Mouse (Mus musculus): ENCODE measurements at regions not wholly inside any gene's neighbourhood (a gene's known extent, or its start where the extent isn't known, plus 50 kb on each side); places are given as distances from the start of the nearest gene placed in this dataset.
A peak's percentile ranks its signal among the peaks of the same experiment; 100 is the strongest.

GRCm38 (mm10) chr8:126791069-126791468 is 154.6 kb downstream of the Tomm20 start:
- Histone ChIP-seq H3K9me3 (replicated peaks; ENCODE audit: control insufficient read depth, low read length) (peaks cover 1% of the 10 kb centered on the region; the same call in 1 of the 2 replicates), H3K4me3 (ENCODE audit: low read length) (no peak overlapping the region), H3K9ac (ENCODE audit: low read length) (no peak overlapping the region), H3K4me1 (ENCODE audit: control insufficient read depth, insufficient read depth, low read length) (no peaks in the 10 kb centered on the region), H3K36me3 (ENCODE audit: control insufficient read depth, insufficient read depth) (no peaks in the 10 kb centered on the region), H3K4me2 (ENCODE audit: low read depth, low read length) (no peak overlapping the region), H3K27me3 (ENCODE audit: control insufficient read depth, insufficient read depth, low read length) (no peaks in the 10 kb centered on the region; the same call in 1 of the 2 replicates), H3K27ac (ENCODE audit: low read length) (no peak overlapping the region)
- no peak for ATAC-seq (replicated peaks; ENCODE audit: extremely low read depth, insufficient read depth, low FRiP score)
- 73% methylated on average over 4 of the region's 4 CpGs for WGBS

- no peaks in the 10 kb centered on the region for H3K4me1 ChIP-seq (ENCODE audit: control insufficient read depth, insufficient read depth, low read length)
- no peaks in the 10 kb centered on the region; the same call in 1 of the 2 replicates for H3K27me3 ChIP-seq (ENCODE audit: control insufficient read depth, insufficient read depth, low read length)
- no peak overlapping the region for H3K27ac ChIP-seq (ENCODE audit: low read length)
- 91% methylated on average over 9 of the region's 9 CpGs for WGBS
- H3K4me3 ChIP-seq (ENCODE audit: low read length) = no peak overlapping the region
- H3K9me3 ChIP-seq (replicated peaks; ENCODE audit: control insufficient read depth, low read length) = peaks cover 7% of the 10 kb centered on the region; the same call in 1 of the 2 replicates
- no peak overlapping the region for H3K4me2 ChIP-seq (ENCODE audit: low read depth, low read length)
- no peak overlapping the region for H3K9ac ChIP-seq (ENCODE audit: low read length)
- no peaks in the 10 kb centered on the region for H3K36me3 ChIP-seq (ENCODE audit: control insufficient read depth, insufficient read depth)
- no peak for ATAC-seq (replicated peaks; ENCODE audit: extremely low read depth, insufficient read depth, low FRiP score)
Measured at GRCm38 (mm10) chr8:126790214-126790613, 155.4 kb downstream of the Tomm20 start.

- H3K4me2 ChIP-seq (ENCODE audit: low read depth, low read length) = no peak overlapping the region
- peaks cover 7% of the 10 kb centered on the region; the same call in 1 of the 2 replicates for H3K9me3 ChIP-seq (replicated peaks; ENCODE audit: control insufficient read depth, low read length)
- 0 out of 2 replicates have a peak, but pooled peaks have one; percentile 10 for ATAC-seq (replicated peaks; ENCODE audit: extremely low read depth, insufficient read depth, low FRiP score)
- H3K4me3 ChIP-seq (ENCODE audit: low read length) = no peak overlapping the region
- no peaks in the 10 kb centered on the region; the same call in 1 of the 2 replicates for H3K27me3 ChIP-seq (ENCODE audit: control insufficient read depth, insufficient read depth, low read length)
- H3K4me1 ChIP-seq (ENCODE audit: control insufficient read depth, insufficient read depth, low read length) = no peaks in the 10 kb centered on the region
- WGBS = 54% methylated on average over 4 of the region's 4 CpGs
- H3K27ac ChIP-seq (ENCODE audit: low read length) = peak overlapping the region; percentile 73
- no peaks in the 10 kb centered on the region for H3K36me3 ChIP-seq (ENCODE audit: control insufficient read depth, insufficient read depth)
- no peak overlapping the region for H3K9ac ChIP-seq (ENCODE audit: low read length)
Measured at GRCm38 (mm10) chr8:126789076-126789475, 156.6 kb downstream of the Tomm20 start.

- Histone ChIP-seq H3K4me1 (ENCODE audit: control insufficient read depth, insufficient read depth, low read length) (no peaks in the 10 kb centered on the region), H3K27ac (ENCODE audit: low read length) (peak overlapping the region; percentile 73), H3K9ac (ENCODE audit: low read length) (no peak overlapping the region), H3K4me3 (ENCODE audit: low read length) (no peak overlapping the region), H3K27me3 (ENCODE audit: control insufficient read depth, insufficient read depth, low read length) (no peaks in the 10 kb centered on the region; the same call in 1 of the 2 replicates), H3K9me3 (replicated peaks; ENCODE audit: control insufficient read depth, low read length) (peaks cover 7% of the 10 kb centered on the region; the same call in 1 of the 2 replicates), H3K36me3 (ENCODE audit: control insufficient read depth, insufficient read depth) (no peaks in the 10 kb centered on the region), H3K4me2 (ENCODE audit: low read depth, low read length) (no peak overlapping the region)
- WGBS = 41% methylated on average over 4 of the region's 4 CpGs
- ATAC-seq (replicated peaks; ENCODE audit: extremely low read depth, insufficient read depth, low FRiP score) = peak; percentile 46
Measured at GRCm38 (mm10) chr8:126788669-126789068, 157.0 kb downstream of the Tomm20 start.

GRCm38 (mm10) chr8:126787398-126787797 is 158.2 kb downstream of the Tomm20 start:
- H3K9ac ChIP-seq (ENCODE audit: low read length) = no peak overlapping the region
- peaks cover 3% of the 10 kb centered on the region; the same call in 1 of the 2 replicates for H3K27me3 ChIP-seq (ENCODE audit: control insufficient read depth, insufficient read depth, low read length)
- H3K27ac ChIP-seq (ENCODE audit: low read length) = no peak overlapping the region
- no peaks in the 10 kb centered on the region for H3K4me1 ChIP-seq (ENCODE audit: control insufficient read depth, insufficient read depth, low read length)
- no peak overlapping the region for H3K4me3 ChIP-seq (ENCODE audit: low read length)
- peaks cover 7% of the 10 kb centered on the region; the same call in 1 of the 2 replicates for H3K9me3 ChIP-seq (replicated peaks; ENCODE audit: control insufficient read depth, low read length)
- WGBS = 77% methylated on average over 8 of the region's 8 CpGs
- H3K36me3 ChIP-seq (ENCODE audit: control insufficient read depth, insufficient read depth) = no peaks in the 10 kb centered on the region
- no peak overlapping the region for H3K4me2 ChIP-seq (ENCODE audit: low read depth, low read length)
- no peak for ATAC-seq (replicated peaks; ENCODE audit: extremely low read depth, insufficient read depth, low FRiP score)

GRCm38 (mm10) chr8:126785211-126785610 is 160.4 kb downstream of the Tomm20 start:
- no peak for ATAC-seq (replicated peaks; ENCODE audit: extremely low read depth, insufficient read depth, low FRiP score)
- Histone ChIP-seq H3K4me2 (ENCODE audit: low read depth, low read length) (no peak overlapping the region), H3K4me1 (ENCODE audit: control insufficient read depth, insufficient read depth, low read length) (no peaks in the 10 kb centered on the region), H3K9me3 (replicated peaks; ENCODE audit: control insufficient read depth, low read length) (peaks cover 7% of the 10 kb centered on the region; the same call in 1 of the 2 replicates), H3K27me3 (ENCODE audit: control insufficient read depth, insufficient read depth, low read length) (peaks cover 3% of the 10 kb centered on the region; the same call in 1 of the 2 replicates), H3K9ac (ENCODE audit: low read length) (no peak overlapping the region), H3K4me3 (ENCODE audit: low read length) (no peak overlapping the region), H3K36me3 (ENCODE audit: control insufficient read depth, insufficient read depth) (no peaks in the 10 kb centered on the region), H3K27ac (ENCODE audit: low read length) (no peak overlapping the region)
- WGBS = 75% methylated on average over 3 of the region's 3 CpGs

GRCm38 (mm10) chr8:126784604-126785003 is 161.0 kb downstream of the Tomm20 start:
- WGBS = 80% methylated on average over 4 of the region's 4 CpGs
- Histone ChIP-seq H3K9ac (ENCODE audit: low read length) (no peak overlapping the region), H3K4me2 (ENCODE audit: low read depth, low read length) (no peak overlapping the region), H3K9me3 (replicated peaks; ENCODE audit: control insufficient read depth, low read length) (peaks cover 7% of the 10 kb centered on the region; the same call in 1 of the 2 replicates), H3K27ac (ENCODE audit: low read length) (no peak overlapping the region), H3K27me3 (ENCODE audit: control insufficient read depth, insufficient read depth, low read length) (peaks cover 3% of the 10 kb centered on the region; the same call in 1 of the 2 replicates), H3K4me1 (ENCODE audit: control insufficient read depth, insufficient read depth, low read length) (no peaks in the 10 kb centered on the region), H3K4me3 (ENCODE audit: low read length) (no peak overlapping the region), H3K36me3 (ENCODE audit: control insufficient read depth, insufficient read depth) (no peaks in the 10 kb centered on the region)
- no peak for ATAC-seq (replicated peaks; ENCODE audit: extremely low read depth, insufficient read depth, low FRiP score)

GRCm38 (mm10) chr8:126783703-126784440 is 161.8 kb downstream of the Tomm20 start:
- H3K4me1 ChIP-seq (ENCODE audit: control insufficient read depth, insufficient read depth, low read length) = no peaks in the 10 kb centered on the region
- no peaks in the 10 kb centered on the region for H3K36me3 ChIP-seq (ENCODE audit: control insufficient read depth, insufficient read depth)
- H3K27ac ChIP-seq (ENCODE audit: low read length) = no peak overlapping the region
- peaks cover 7% of the 10 kb centered on the region; the same call in 1 of the 2 replicates for H3K9me3 ChIP-seq (replicated peaks; ENCODE audit: control insufficient read depth, low read length)
- WGBS = 76% methylated on average over 12 of the region's 12 CpGs
- H3K4me3 ChIP-seq (ENCODE audit: low read length) = no peak overlapping the region
- no peak overlapping the region for H3K9ac ChIP-seq (ENCODE audit: low read length)
- peaks cover 3% of the 10 kb centered on the region; the same call in 1 of the 2 replicates for H3K27me3 ChIP-seq (ENCODE audit: control insufficient read depth, insufficient read depth, low read length)
- ATAC-seq (replicated peaks; ENCODE audit: extremely low read depth, insufficient read depth, low FRiP score) = no peak
- H3K4me2 ChIP-seq (ENCODE audit: low read depth, low read length) = no peak overlapping the region

- H3K36me3 ChIP-seq (ENCODE audit: control insufficient read depth, insufficient read depth) = no peaks in the 10 kb centered on the region
Measured at GRCm38 (mm10) chr8:126778673-126779072, 167.0 kb downstream of the Tomm20 start.

More at GRCm38 (mm10) chr8:126778673-126779072, 167.0 kb downstream of the Tomm20 start:
- H3K4me3 ChIP-seq (ENCODE audit: low read length) = no peak overlapping the region
- H3K4me2 ChIP-seq (ENCODE audit: low read depth, low read length) = no peak overlapping the region
- H3K4me1 ChIP-seq (ENCODE audit: control insufficient read depth, insufficient read depth, low read length) = no peaks in the 10 kb centered on the region
- H3K9me3 ChIP-seq (replicated peaks; ENCODE audit: control insufficient read depth, low read length) = no peaks in the 10 kb centered on the region
- no peak overlapping the region for H3K27ac ChIP-seq (ENCODE audit: low read length)
- peaks cover 3% of the 10 kb centered on the region; the same call in 1 of the 2 replicates for H3K27me3 ChIP-seq (ENCODE audit: control insufficient read depth, insufficient read depth, low read length)
- H3K9ac ChIP-seq (ENCODE audit: low read length) = no peak overlapping the region
- no peak for ATAC-seq (replicated peaks; ENCODE audit: extremely low read depth, insufficient read depth, low FRiP score)
- 81% methylated on average over 7 of the region's 7 CpGs for WGBS

Data from heart, embryonic 16.5 days (tissue).